Mouse (Mus musculus): ENCODE data around the gene Rnf135. TPM values are rescaled to one million over a fixed set of nuclear protein-coding genes. Genes with fewer than 3 reads are reported as not detected.

The Rnf135 gene
- polyA plus RNA-seq, 1 experiment = 5.1 TPM

GRCm38 (mm10) chr11:80190280-80190679, 6.6 kb downstream of the Rnf135 start:
- TF ChIP-seq POLR2A (IDR thresholded peaks at IDR 0.05; ENCODE audit: insufficient read length, low read depth) (no peak), REST (IDR thresholded peaks at IDR 0.05; ENCODE audit: insufficient read depth, insufficient read length) (no peak), MAX (IDR thresholded peaks at IDR 0.05; ENCODE audit: low read depth) (no peak), CEBPB (IDR thresholded peaks at IDR 0.05; ENCODE audit: insufficient read depth, poor library complexity, severe bottlenecking) (no peak), TCF3 (IDR thresholded peaks at IDR 0.05; ENCODE audit: insufficient read length, low read depth) (no peak), USF1 (IDR thresholded peaks at IDR 0.05; ENCODE audit: low read depth) (no peak), MYOD1 (IDR thresholded peaks at IDR 0.05; ENCODE audit: control insufficient read depth in 1 of 3, insufficient read length in 2 of 3, low read depth in 2 of 3) (no peak), E2F4 (IDR thresholded peaks at IDR 0.05; ENCODE audit: insufficient read depth) (no peak), SRF (IDR thresholded peaks at IDR 0.05; ENCODE audit: control insufficient read depth, insufficient read length, low read depth) (no peak), POLR2AphosphoS2 (IDR thresholded peaks at IDR 0.05; ENCODE audit: insufficient read length, low read depth) (no peak), MYOG (IDR thresholded peaks at IDR 0.05; ENCODE audit: control insufficient read depth in 1 of 3, insufficient read depth in 1 of 3, insufficient read length in 2 of 3, low read depth in 2 of 3) (no peak), TCF12 (IDR thresholded peaks at IDR 0.05; ENCODE audit: insufficient read depth, poor library complexity, severe bottlenecking) (no peak)
- no peak overlapping the region for H3K4me2 ChIP-seq (ENCODE audit: low read depth)
- no peak overlapping the region for H3K4me3 ChIP-seq
- no peak overlapping the region for H3ac ChIP-seq (ENCODE audit: control insufficient read depth, insufficient read length)
- no peaks in the 10 kb centered on the region for H3K79me2 ChIP-seq (ENCODE audit: control insufficient read depth, insufficient read depth)
- peaks cover 7% of the 10 kb centered on the region for H3K36me3 ChIP-seq (ENCODE audit: control insufficient read depth, insufficient read depth)
- no peaks in the 10 kb centered on the region for H3K27me3 ChIP-seq (ENCODE audit: control insufficient read depth, insufficient read depth, insufficient read length)

GRCm38 (mm10) chr11:80193827-80194226, 10.2 kb downstream of the Rnf135 start:
- H3K36me3 ChIP-seq (ENCODE audit: control insufficient read depth, insufficient read depth) = peaks cover 7% of the 10 kb centered on the region
- H3K4me3 ChIP-seq = no peak overlapping the region
- no peaks in the 10 kb centered on the region for H3K79me2 ChIP-seq (ENCODE audit: control insufficient read depth, insufficient read depth)
- H3K27me3 ChIP-seq (ENCODE audit: control insufficient read depth, insufficient read depth, insufficient read length) = no peaks in the 10 kb centered on the region
- H3K4me2 ChIP-seq (ENCODE audit: low read depth) = no peak overlapping the region
- H3ac ChIP-seq (ENCODE audit: control insufficient read depth, insufficient read length) = no peak overlapping the region
- no peak for TF ChIP-seq POLR2A (IDR thresholded peaks at IDR 0.05; ENCODE audit: insufficient read length, low read depth)

DNA sequence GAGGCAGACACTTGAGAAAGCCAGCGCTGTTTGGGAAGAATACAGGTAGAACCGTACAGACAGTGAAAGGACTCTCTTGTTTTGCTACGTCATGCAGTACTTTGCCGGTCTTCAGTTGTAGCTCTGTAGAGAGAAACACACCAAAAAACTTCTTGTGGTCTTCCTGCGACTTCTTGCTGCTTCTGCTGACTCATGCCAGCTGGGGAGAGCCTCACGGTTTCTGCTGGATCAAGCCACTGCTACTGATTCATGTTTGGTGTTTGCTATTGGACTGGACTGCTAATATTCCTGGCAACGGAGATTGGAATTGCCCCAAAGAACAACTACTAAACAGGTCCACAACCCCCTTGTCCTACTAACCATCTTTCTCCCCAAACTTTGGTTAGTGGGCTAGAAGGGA, 12.7 kb downstream of the Rnf135 start:
- no peak for TF ChIP-seq REST (IDR thresholded peaks at IDR 0.05; ENCODE audit: insufficient read depth, insufficient read length)
- no peak for TF ChIP-seq MYOD1 (IDR thresholded peaks at IDR 0.05; ENCODE audit: control insufficient read depth in 1 of 3, insufficient read length in 2 of 3, low read depth in 2 of 3)
- no peak for TF ChIP-seq SRF (IDR thresholded peaks at IDR 0.05; ENCODE audit: control insufficient read depth, insufficient read length, low read depth)
- no peak for TF ChIP-seq E2F4 (IDR thresholded peaks at IDR 0.05; ENCODE audit: insufficient read depth)
- TF ChIP-seq TCF3 (IDR thresholded peaks at IDR 0.05; ENCODE audit: insufficient read length, low read depth) = no peak
- Histone ChIP-seq H3K79me2 (ENCODE audit: control insufficient read depth, insufficient read depth) (no peaks in the 10 kb centered on the region), H3ac (ENCODE audit: control insufficient read depth, insufficient read length) (no peak overlapping the region), H3K36me3 (ENCODE audit: control insufficient read depth, insufficient read depth) (peaks cover 7% of the 10 kb centered on the region), H3K4me3 (no peak overlapping the region), H3K27me3 (ENCODE audit: control insufficient read depth, insufficient read depth, insufficient read length) (no peaks in the 10 kb centered on the region), H3K4me2 (ENCODE audit: low read depth) (no peak overlapping the region)

DNA sequence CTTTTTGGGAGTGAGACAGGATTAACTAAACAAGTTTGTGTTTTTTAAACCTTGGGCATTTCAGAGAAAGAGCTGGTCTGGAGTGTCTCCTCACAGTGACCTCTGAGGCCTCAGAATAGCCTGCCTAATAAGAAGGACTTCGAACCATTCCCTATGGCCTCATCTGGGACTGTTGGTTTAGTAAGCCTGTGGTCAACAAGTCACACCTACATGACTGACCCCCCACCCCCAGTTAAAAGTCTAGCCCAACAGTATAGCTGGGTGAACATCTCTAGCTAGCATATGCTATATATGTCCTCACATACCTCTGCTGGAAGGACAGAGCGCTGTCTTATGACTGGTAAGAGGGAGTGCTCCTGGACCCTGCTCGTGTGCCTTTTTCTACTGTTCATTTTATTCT, 15.7 kb downstream of the Rnf135 start:
- Histone ChIP-seq H3K79me2 (ENCODE audit: control insufficient read depth, insufficient read depth) (no peaks in the 10 kb centered on the region), H3K4me2 (ENCODE audit: low read depth) (no peak overlapping the region), H3ac (ENCODE audit: control insufficient read depth, insufficient read length) (no peak overlapping the region), H3K4me3 (no peak overlapping the region), H3K36me3 (ENCODE audit: control insufficient read depth, insufficient read depth) (peaks cover 6% of the 10 kb centered on the region), H3K27me3 (ENCODE audit: control insufficient read depth, insufficient read depth, insufficient read length) (no peaks in the 10 kb centered on the region)
- no peak for TF ChIP-seq MAX (IDR thresholded peaks at IDR 0.05; ENCODE audit: low read depth)
- TF ChIP-seq TCF12 (IDR thresholded peaks at IDR 0.05; ENCODE audit: insufficient read depth, poor library complexity, severe bottlenecking) = no peak
- no peak for TF ChIP-seq REST (IDR thresholded peaks at IDR 0.05; ENCODE audit: insufficient read depth, insufficient read length)
- no peak for TF ChIP-seq USF1 (IDR thresholded peaks at IDR 0.05; ENCODE audit: low read depth)
- no peak for TF ChIP-seq CEBPB (IDR thresholded peaks at IDR 0.05; ENCODE audit: insufficient read depth, poor library complexity, severe bottlenecking)
- no peak for TF ChIP-seq SRF (IDR thresholded peaks at IDR 0.05; ENCODE audit: control insufficient read depth, insufficient read length, low read depth)
- TF ChIP-seq TCF3 (IDR thresholded peaks at IDR 0.05; ENCODE audit: insufficient read length, low read depth) = no peak
- TF ChIP-seq POLR2AphosphoS2 (IDR thresholded peaks at IDR 0.05; ENCODE audit: insufficient read length, low read depth) = no peak

DNA sequence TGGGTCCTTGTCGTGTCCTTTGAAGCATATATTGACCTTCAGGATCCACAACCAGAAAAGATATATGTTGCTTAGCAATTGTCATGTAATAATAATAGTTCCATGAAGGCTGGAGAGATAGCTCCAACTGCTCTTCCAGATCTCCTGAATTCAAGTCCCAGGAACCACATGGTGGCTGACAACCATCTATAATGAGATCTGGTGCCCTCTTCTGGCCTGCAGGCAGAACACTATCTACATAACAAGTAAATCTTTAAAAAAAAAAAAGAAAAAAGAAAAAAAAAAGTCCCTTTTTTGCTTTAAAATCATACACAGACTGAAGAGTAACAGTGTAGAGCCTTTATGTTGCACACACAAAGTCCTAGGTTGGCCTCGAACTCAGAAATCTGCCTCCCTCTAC, 16.1 kb downstream of the Rnf135 start:
- Histone ChIP-seq H3ac (ENCODE audit: control insufficient read depth, insufficient read length) (no peak overlapping the region), H3K4me2 (ENCODE audit: low read depth) (no peak overlapping the region), H3K36me3 (ENCODE audit: control insufficient read depth, insufficient read depth) (peaks cover 2% of the 10 kb centered on the region), H3K79me2 (ENCODE audit: control insufficient read depth, insufficient read depth) (no peaks in the 10 kb centered on the region), H3K27me3 (ENCODE audit: control insufficient read depth, insufficient read depth, insufficient read length) (no peaks in the 10 kb centered on the region), H3K4me3 (no peak overlapping the region)
- no peak for TF ChIP-seq MYOD1 (IDR thresholded peaks at IDR 0.05; ENCODE audit: control insufficient read depth in 1 of 3, insufficient read length in 2 of 3, low read depth in 2 of 3)
- no peak for TF ChIP-seq SRF (IDR thresholded peaks at IDR 0.05; ENCODE audit: control insufficient read depth, insufficient read length, low read depth)
- TF ChIP-seq E2F4 (IDR thresholded peaks at IDR 0.05; ENCODE audit: insufficient read depth) = no peak

DNA sequence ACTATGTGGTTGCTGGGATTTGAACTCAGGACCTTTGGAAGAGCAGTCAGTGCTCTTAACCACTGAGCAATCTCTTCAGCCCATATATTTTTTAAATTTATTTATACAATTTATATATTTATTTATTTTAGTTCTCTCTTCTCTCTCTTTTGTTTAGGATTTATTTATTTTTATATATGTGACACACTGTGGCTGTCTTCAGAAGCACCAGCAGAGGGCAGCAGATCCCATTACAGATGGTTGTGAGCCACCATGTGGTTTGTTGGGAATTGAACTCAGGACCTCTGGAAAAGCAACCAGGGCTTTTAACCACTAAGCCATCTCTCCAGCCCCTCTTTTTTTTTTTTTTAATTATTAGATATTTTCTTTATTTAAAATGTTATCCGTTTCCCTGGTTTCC, 16.7 kb downstream of the Rnf135 start:
- Histone ChIP-seq H3K4me2 (ENCODE audit: low read depth) (no peak overlapping the region), H3K27me3 (ENCODE audit: control insufficient read depth, insufficient read depth, insufficient read length) (no peaks in the 10 kb centered on the region), H3ac (ENCODE audit: control insufficient read depth, insufficient read length) (no peak overlapping the region), H3K79me2 (ENCODE audit: control insufficient read depth, insufficient read depth) (no peaks in the 10 kb centered on the region), H3K36me3 (ENCODE audit: control insufficient read depth, insufficient read depth) (no peaks in the 10 kb centered on the region), H3K4me3 (no peak overlapping the region)
- no peak for TF ChIP-seq E2F4 (IDR thresholded peaks at IDR 0.05; ENCODE audit: insufficient read depth)
- TF ChIP-seq POLR2A (IDR thresholded peaks at IDR 0.05; ENCODE audit: insufficient read length, low read depth) = no peak
- no peak for TF ChIP-seq TCF3 (IDR thresholded peaks at IDR 0.05; ENCODE audit: insufficient read length, low read depth)
- no peak for TF ChIP-seq POLR2AphosphoS2 (IDR thresholded peaks at IDR 0.05; ENCODE audit: insufficient read length, low read depth)
- no peak for TF ChIP-seq SRF (IDR thresholded peaks at IDR 0.05; ENCODE audit: control insufficient read depth, insufficient read length, low read depth)
- TF ChIP-seq MYOD1 (IDR thresholded peaks at IDR 0.05; ENCODE audit: control insufficient read depth in 1 of 3, insufficient read length in 2 of 3, low read depth in 2 of 3) = no peak
- TF ChIP-seq REST (IDR thresholded peaks at IDR 0.05; ENCODE audit: insufficient read depth, insufficient read length) = no peak
- no peak for TF ChIP-seq USF1 (IDR thresholded peaks at IDR 0.05; ENCODE audit: low read depth)
- no peak for TF ChIP-seq CEBPB (IDR thresholded peaks at IDR 0.05; ENCODE audit: insufficient read depth, poor library complexity, severe bottlenecking)
- no peak for TF ChIP-seq MYOG (IDR thresholded peaks at IDR 0.05; ENCODE audit: control insufficient read depth in 1 of 3, insufficient read depth in 1 of 3, insufficient read length in 2 of 3, low read depth in 2 of 3)
- TF ChIP-seq MAX (IDR thresholded peaks at IDR 0.05; ENCODE audit: low read depth) = no peak
- TF ChIP-seq TCF12 (IDR thresholded peaks at IDR 0.05; ENCODE audit: insufficient read depth, poor library complexity, severe bottlenecking) = no peak
